Mouse (Mus musculus): ENCODE results near the gene Tspan17.

GRCm38 (mm10) chr13:54811476-54811875 lies 22.3 kb downstream of the Tspan17 start:
- TF ChIP-seq CTCF (IDR thresholded peaks at IDR 0.05; ENCODE audit: borderline replicate concordance, insufficient read depth, low read depth, low read length) (no peak), POLR2A (IDR thresholded peaks at IDR 0.05; ENCODE audit: borderline replicate concordance, insufficient read depth, low read length) (no peak)

Data from cerebellum, adult 2 months (tissue).